Mouse (Mus musculus) midbrain, postnatal 0 days (tissue): ENCODE measurements around the gene Ldlrad2. TPM values are rescaled to one million over a fixed set of nuclear protein-coding genes. Genes with fewer than 3 reads are reported as not detected.
"Not testable (repeated sequence)": the region's sequence is repeated elsewhere in the genome, so short reads cannot be mapped to it uniquely, and the experiment has no call there.

Experiments
- ATAC-seq: fragments of 200-750 bp; cut with Nextera tagmentation; 2 replicates; pipeline ENCODE4 v1.8.0; 2017; ENCODE audit warnings: moderate number of reproducible peaks, mild to moderate bottlenecking, moderate TSS enrichment, moderate library complexity; ENCODE audit not compliant: low FRiP score
- DNase-seq: peaks from one replicate; pipeline ENCODE4 v3.0.0-alpha.2; 2015; ENCODE audit warnings: low spot score
- H3K27ac ChIP-seq: fragments of 300-500 bp; sonication (generic); 2 replicates; pipeline ENCODE4 v1.5.1; 2014; ENCODE audit warnings: low read depth, mild to moderate bottlenecking, low read length, mixed read lengths
- H3K27me3 ChIP-seq: fragments of 300-500 bp; sonication (generic); 2 replicates; pipeline ENCODE4 v1.6.1; 2014; ENCODE audit warnings: low read length, control low read depth, mixed read lengths; ENCODE audit not compliant: insufficient read depth
- H3K36me3 ChIP-seq: fragments of 300-500 bp; sonication (generic); 2 replicates; pipeline ENCODE4 v1.6.1; 2014; ENCODE audit warnings: low read length, control low read depth, mixed read lengths; ENCODE audit not compliant: insufficient read depth
- H3K4me1 ChIP-seq: fragments of 300-500 bp; sonication (generic); 2 replicates; pipeline ENCODE4 v1.6.1; 2014; ENCODE audit warnings: mild to moderate bottlenecking, control low read depth, antibody characterized with exemption, low read length, mixed read lengths; ENCODE audit not compliant: insufficient read depth
- H3K4me2 ChIP-seq: fragments of 300-500 bp; sonication (generic); 2 replicates; pipeline ENCODE4 v1.6.1; 2014; ENCODE audit warnings: low read depth, mild to moderate bottlenecking, low read length, mixed read lengths; ENCODE audit not compliant: poor library complexity, severe bottlenecking
- H3K4me3 ChIP-seq: fragments of 300-500 bp; sonication (generic); 2 replicates; pipeline ENCODE4 v1.5.1; 2014; ENCODE audit warnings: low read depth, mild to moderate bottlenecking, low read length, moderate library complexity
- H3K9ac ChIP-seq: fragments of 300-500 bp; sonication (generic); replicated peaks from 2 replicates; pipeline ENCODE4 v1.6.1; 2014; ENCODE audit warnings: mild to moderate bottlenecking, low read length, moderate library complexity, mixed read lengths; ENCODE audit not compliant: poor library complexity, severe bottlenecking
- H3K9me3 ChIP-seq: fragments of 300-500 bp; sonication (generic); 2 replicates; pipeline ENCODE4 v1.6.1; 2016; ENCODE audit warnings: low read length, control low read depth
- CTCF ChIP-seq: IDR thresholded peaks from 2 replicates; pipeline ENCODE4 v1.5.1; 2016; ENCODE audit warnings: antibody characterized with exemption, mild to moderate bottlenecking
- WGBS: fragments of 180-500 bp; shearing (Covaris S2); extraction: QIAGEN DNeasy Blood & Tissue Kit; methylation state at CpG from one replicate; pipeline ENCODE4 v1.1.7; 2014; 5-methylcytosine and 5-hydroxymethylcytosine counted together
- polyA plus RNA-seq: library from polyadenylated mRNA; unstranded; fragments of >200 nt; fragmentation: Nextera tagmentation; extraction: Ambion mirVana; gene quantifications from 2 replicates; pipeline ENCODE4 v1.2.1, GENCODE M21; 2015
- total RNA-seq: library from RNA; depleted of rRNA; stranded (reverse); fragments of >200 nt; gene quantifications from 2 replicates; pipeline ENCODE4 v1.2.3, GENCODE M21; 2014

Ldlrad2 gene
- total and polyA plus RNA-seq, 2 experiments from 2014 or later = 0.70 TPM; not detected in 1

DNA sequence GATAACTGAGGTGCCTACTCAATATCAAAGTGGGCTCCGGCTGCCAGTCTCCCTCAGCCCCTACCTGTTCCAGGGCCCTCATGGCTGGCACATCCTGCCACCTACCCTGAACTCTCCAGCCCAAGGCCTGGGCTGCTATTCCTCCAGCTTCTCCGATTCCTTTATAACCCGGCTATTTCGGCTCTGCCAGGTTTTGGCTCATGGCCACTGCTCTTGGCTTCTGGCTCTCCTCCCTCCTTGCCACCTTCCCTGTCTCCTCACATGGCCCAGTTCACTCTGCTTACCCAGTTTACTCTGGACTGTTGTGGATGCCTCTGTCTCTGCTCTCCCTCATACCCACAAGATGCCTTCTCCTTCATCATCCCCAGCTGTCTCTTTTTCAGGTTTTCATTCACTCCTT is 16.6 kb upstream of the Ldlrad2 start:
- Histone ChIP-seq H3K4me3 (no peak overlapping the region), H3K9me3 (no peaks in the 10 kb centered on the region), H3K36me3 (no peaks in the 10 kb centered on the region), H3K4me2 (no peak overlapping the region), H3K27me3 (no peaks in the 10 kb centered on the region), H3K27ac (no peak overlapping the region), H3K4me1 (peaks cover 5% of the 10 kb centered on the region; the same call in 1 of the 2 replicates), H3K9ac (no peak overlapping the region)
- DNase-seq (no peak), ATAC-seq (no peak)
- no peak for TF ChIP-seq CTCF
- 86% methylated on average over 4 of the region's 4 CpGs for WGBS

DNA sequence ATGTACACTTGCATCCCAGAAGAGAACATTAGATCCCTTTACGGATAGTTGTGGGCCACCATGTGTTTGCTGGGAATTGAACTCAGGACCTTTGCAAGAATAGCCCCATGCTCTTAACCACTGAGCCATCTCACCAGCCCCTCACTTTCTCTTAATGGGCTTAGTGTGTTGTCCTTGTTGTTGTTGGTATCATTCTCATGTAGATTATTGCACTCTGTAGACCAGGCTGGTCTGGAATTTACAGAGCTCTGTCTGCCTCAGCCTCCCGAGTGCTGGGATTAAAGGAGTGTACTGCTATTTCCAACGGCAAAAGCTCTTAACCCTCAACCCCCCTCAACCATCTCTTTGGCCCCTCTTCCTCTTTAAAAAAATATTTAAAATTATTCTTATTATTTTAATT is 15.2 kb upstream of the Ldlrad2 start:
- Histone ChIP-seq H3K4me2 (no peak overlapping the region), H3K27ac (no peak overlapping the region), H3K36me3 (no peaks in the 10 kb centered on the region), H3K4me3 (no peak overlapping the region), H3K27me3 (no peaks in the 10 kb centered on the region), H3K4me1 (no peaks in the 10 kb centered on the region), H3K9me3 (no peaks in the 10 kb centered on the region), H3K9ac (no peak overlapping the region)
- 91% methylated on average over 3 of the region's 3 CpGs for WGBS
- ATAC-seq (no peak), DNase-seq (no peak)
- no peak for TF ChIP-seq CTCF

DNA sequence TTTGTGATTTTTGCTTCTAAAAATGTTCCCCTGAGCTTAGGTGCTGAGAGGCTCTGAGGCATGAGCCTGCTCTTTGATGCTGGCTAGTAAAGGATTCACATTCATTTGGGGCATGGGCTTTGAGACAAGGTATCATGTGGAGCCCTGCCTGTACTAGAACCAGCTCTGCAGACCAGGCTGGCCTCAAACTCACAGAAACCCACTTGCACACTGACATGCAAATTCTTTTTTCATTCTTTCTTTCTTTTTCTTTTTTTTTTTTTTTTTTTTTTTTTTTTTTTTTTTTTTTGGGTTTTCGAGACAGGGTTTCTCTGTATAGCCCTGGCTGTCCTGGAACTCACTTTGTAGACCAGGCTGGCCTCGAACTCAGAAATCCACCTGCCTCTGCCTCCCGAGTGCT is 14.7 kb upstream of the Ldlrad2 start:
- WGBS = 75% methylated on average over 2 of the region's 3 CpGs
- H3K4me1 ChIP-seq, H3K27ac ChIP-seq, DNase-seq, ATAC-seq, H3K27me3 ChIP-seq, H3K36me3 ChIP-seq, H3K9me3 ChIP-seq, H3K9ac ChIP-seq, H3K4me2 ChIP-seq, H3K4me3 ChIP-seq: not testable (repeated sequence)

DNA sequence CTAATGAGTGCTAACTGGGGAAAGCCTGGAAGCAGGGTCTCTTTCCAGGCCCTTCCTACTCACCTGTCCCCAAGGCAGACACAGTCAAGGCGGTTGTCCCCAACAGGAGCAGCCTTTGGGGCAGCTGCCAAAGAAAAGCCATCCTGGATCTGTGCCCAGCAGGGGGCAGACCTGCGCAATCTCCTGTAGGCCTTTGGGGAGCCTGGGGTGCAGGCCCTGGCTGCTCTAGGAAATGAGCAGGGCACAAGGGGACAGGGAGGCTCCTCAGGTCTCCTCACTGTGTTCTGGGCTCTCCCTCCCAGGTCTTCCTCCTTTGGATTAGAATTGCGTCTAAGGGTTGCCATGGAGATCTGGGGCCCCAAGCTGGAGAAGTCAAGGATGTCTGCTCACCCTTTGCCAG is 7.4 kb upstream of the Ldlrad2 start:
- no peaks in the 10 kb centered on the region for H3K4me1 ChIP-seq
- DNase-seq (no peak), ATAC-seq (no peak)
- no peak overlapping the region for H3K9ac ChIP-seq
- no peak overlapping the region for H3K4me3 ChIP-seq
- H3K36me3 ChIP-seq = no peaks in the 10 kb centered on the region
- WGBS = 29% methylated on average over 3 of the region's 3 CpGs
- peaks cover 7% of the 10 kb centered on the region; the same call in 1 of the 2 replicates for H3K27me3 ChIP-seq
- H3K4me2 ChIP-seq = no peak overlapping the region
- no peaks in the 10 kb centered on the region for H3K9me3 ChIP-seq
- H3K27ac ChIP-seq = no peak overlapping the region
- TF ChIP-seq CTCF = no peak; the same call in 1 of the 2 replicates

GRCm38 (mm10) chr4:137580299-137580698 is 5.9 kb upstream of the Ldlrad2 start:
- no peak overlapping the region for H3K27ac ChIP-seq
- TF ChIP-seq CTCF = no peak
- no peaks in the 10 kb centered on the region for H3K36me3 ChIP-seq
- no peak overlapping the region for H3K4me3 ChIP-seq
- DNase-seq (no peak), ATAC-seq (no peak)
- H3K9me3 ChIP-seq = no peaks in the 10 kb centered on the region
- no peak overlapping the region for H3K9ac ChIP-seq
- H3K4me1 ChIP-seq = no peaks in the 10 kb centered on the region
- WGBS = 72% methylated on average over 2 of the region's 2 CpGs
- H3K4me2 ChIP-seq = no peak overlapping the region
- H3K27me3 ChIP-seq = peaks cover 7% of the 10 kb centered on the region; the same call in 1 of the 2 replicates

DNA sequence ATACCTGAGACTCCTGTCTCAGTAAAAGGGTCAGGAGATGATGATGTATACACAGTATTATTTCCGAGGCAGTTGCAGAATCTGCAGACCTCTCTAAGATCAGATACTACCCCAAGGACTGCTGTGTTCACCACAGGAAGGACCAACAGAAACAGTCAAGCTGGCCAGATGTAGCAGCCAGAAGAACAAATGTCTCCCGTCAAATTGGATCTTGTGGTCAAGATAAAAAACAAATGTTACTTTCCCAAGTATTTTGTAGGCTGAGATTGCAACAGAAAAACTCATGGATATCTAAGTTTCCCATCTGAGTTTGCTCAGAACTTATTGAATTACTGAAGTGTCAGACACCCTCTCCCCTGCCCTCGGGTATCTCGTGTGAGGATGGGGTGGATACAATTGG is 5.4 kb upstream of the Ldlrad2 start:
- DNase-seq (no peak), ATAC-seq (no peak)
- Histone ChIP-seq H3K9me3 (no peaks in the 10 kb centered on the region), H3K9ac (no peak overlapping the region), H3K27me3 (peaks cover 7% of the 10 kb centered on the region; the same call in 1 of the 2 replicates), H3K27ac (no peak overlapping the region), H3K36me3 (no peaks in the 10 kb centered on the region), H3K4me3 (no peak overlapping the region), H3K4me2 (no peak overlapping the region), H3K4me1 (no peaks in the 10 kb centered on the region)
- 62% methylated on average over 4 of the region's 4 CpGs for WGBS
- TF ChIP-seq CTCF = no peak
